ENCODE assay signal across 8 mouse cellular contexts in the genomic region with DNA sequence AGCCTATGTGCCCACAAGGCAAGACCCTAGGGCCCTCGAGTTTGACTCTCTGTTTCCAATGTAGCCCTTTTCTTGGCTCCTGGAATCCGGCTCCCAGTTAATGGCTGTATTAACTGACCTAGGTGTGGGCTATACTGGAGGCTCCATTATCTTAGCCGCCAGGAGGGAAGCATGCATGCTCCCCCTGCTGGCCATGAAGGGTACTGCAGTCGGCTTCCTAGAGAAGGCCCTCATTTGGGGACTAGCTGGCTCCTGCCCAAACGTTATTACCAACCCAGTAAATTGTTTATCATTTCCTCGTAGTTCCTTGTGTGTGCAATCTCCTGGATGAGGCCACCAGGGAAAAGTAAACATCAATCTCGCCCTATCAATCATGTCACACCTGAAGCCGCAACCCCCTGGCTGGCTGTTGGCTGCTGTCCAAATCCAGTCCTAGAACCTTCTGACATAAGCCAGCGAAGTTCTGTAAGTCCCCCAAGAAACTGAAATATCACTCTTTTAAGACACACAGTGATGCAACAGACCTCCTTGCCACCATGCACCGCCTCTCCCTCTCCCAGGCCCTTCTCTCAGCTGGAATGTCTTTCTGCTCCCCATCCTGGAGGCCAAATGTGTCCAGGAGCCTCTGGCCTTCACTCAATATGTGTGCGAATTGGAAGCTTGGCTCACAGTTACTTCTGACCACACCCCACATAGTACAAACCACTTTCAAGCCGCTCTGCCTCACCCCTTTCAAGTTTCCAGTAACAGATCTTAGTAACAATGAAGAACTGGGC. TPM values are rescaled to one million over a fixed set of nuclear protein-coding genes. Genes with fewer than 3 reads are reported as not detected.
A peak's percentile ranks its signal among the peaks of the same experiment; 100 is the strongest.
DNase-seq lines count a peak whose midpoint lies in the region; ATAC-seq and TF ChIP-seq lines count a peak whose summit lies in the region.

No protein-coding gene starts in this region.

- H3K36me3 ChIP-seq in CH12.LX (replicated peaks in 1 of 2; ENCODE audit: control insufficient read depth in 1 of 2, insufficient read depth in 1 of 2, low read length in 1 of 2) = no peaks in the 10 kb centered on the region
- no peaks in the 10 kb centered on the region for H3K36me3 ChIP-seq in kidney, postnatal 0 days (ENCODE audit: insufficient read depth, low read length)
- H3K36me3 ChIP-seq in lung, embryonic 16.5 days (ENCODE audit: control insufficient read depth, insufficient read depth, low read length) = no peaks in the 10 kb centered on the region

- peak; percentile 57 to 91 for TF ChIP-seq CTCF in CH12.LX (conservative IDR thresholded peaks at IDR 0.05 in 1 of 2, IDR thresholded peaks at IDR 0.05 in 1 of 2; ENCODE audit: low read depth in 2 of 2, low read length in 2 of 2)
- TF ChIP-seq CTCF in cortical plate, adult 2 months (IDR thresholded peaks at IDR 0.05; ENCODE audit: extremely low read depth, insufficient read depth, low read length) = peak; percentile 75
- TF ChIP-seq CTCF in kidney, postnatal 0 days (IDR thresholded peaks at IDR 0.05; ENCODE audit: low read depth) = peak; percentile 97

- dilution Hi-C loops in CH12.LX (cut with MboI; ENCODE audit: extremely low pct_ligation_motif_present, extremely low pct_unique_long_range_greater_than_20kb, low sequenced_read_pairs) = no loop called here

- no peak overlapping the region for H3K9ac ChIP-seq in CH12.LX (ENCODE audit: insufficient read depth, low read depth)
- no peak overlapping the region for H3K9ac ChIP-seq in kidney, postnatal 0 days (ENCODE audit: low read depth, low read length)
- H3K9ac ChIP-seq in lung, embryonic 16.5 days (ENCODE audit: low read length) = no peak overlapping the region

- no peaks in the 10 kb centered on the region for H3K4me1 ChIP-seq in CH12.LX (ENCODE audit: control insufficient read depth in 1 of 2, insufficient read depth in 2 of 2)
- peaks cover 9% of the 10 kb centered on the region for H3K4me1 ChIP-seq in cortical plate, adult 2 months (ENCODE audit: control insufficient read depth, insufficient read depth, low read length)
- H3K4me1 ChIP-seq in kidney, postnatal 0 days (replicated peaks; ENCODE audit: insufficient read depth, low read length) = no peaks in the 10 kb centered on the region
- peaks cover 5% of the 10 kb centered on the region; the same call in 1 of the 2 replicates for H3K4me1 ChIP-seq in lung, embryonic 16.5 days (replicated peaks; ENCODE audit: control insufficient read depth, insufficient read depth, low read length)

- H3K9me3 ChIP-seq in CH12.LX (replicated peaks; ENCODE audit: low read length) = no peaks in the 10 kb centered on the region
- H3K9me3 ChIP-seq in kidney, postnatal 0 days (replicated peaks; ENCODE audit: low read length) = no peaks in the 10 kb centered on the region
- no peaks in the 10 kb centered on the region for H3K9me3 ChIP-seq in lung, embryonic 16.5 days (ENCODE audit: control insufficient read depth, low read length)

- in situ Hi-C loops in CH12.LX (cut with MboI; ENCODE audit: low pct_ligation_motif_present, low pct_unique_long_range_greater_than_20kb, low sequenced_read_pairs) = no loop called here

- intact Hi-C loops in gastrocnemius, postnatal 36 days (cut with DNase I) = loop anchor here (5.0 kb wide), 1 partner anchor 203 kb away; no protein-coding TSS in a partner anchor

- no peak for TF ChIP-seq POLR2A in CH12.LX (IDR thresholded peaks at IDR 0.05; ENCODE audit: low read depth, low read length)
- TF ChIP-seq POLR2A in cortical plate, adult 2 months (IDR thresholded peaks at IDR 0.05; ENCODE audit: extremely low read depth, insufficient read depth, low read length) = no peak

- ATAC-seq in kidney, postnatal 0 days (replicated peaks; ENCODE audit: low FRiP score, low read depth) = no peak
- ATAC-seq in lung, embryonic 16.5 days (ENCODE audit: low read depth) = peak; percentile 81

- peak; percentile 27 for TF ChIP-seq RAD21 in CH12.LX (IDR thresholded peaks at IDR 0.05; ENCODE audit: low read depth, low read length)

- no peak for TF ChIP-seq EP300 in CH12.LX (IDR thresholded peaks at IDR 0.05; ENCODE audit: low read length)

- peaks cover 2% of the 10 kb centered on the region for H3K27me3 ChIP-seq in CH12.LX (replicated peaks)
- no peaks in the 10 kb centered on the region for H3K27me3 ChIP-seq in kidney, postnatal 0 days (ENCODE audit: insufficient read depth, low read length)
- peaks cover under 1% of the 10 kb centered on the region; the same call in 1 of the 2 replicates for H3K27me3 ChIP-seq in lung, embryonic 16.5 days (ENCODE audit: control insufficient read depth, insufficient read depth, low read depth, low read length)

- H3K4me3 ChIP-seq in CH12.LX (replicated peaks in 1 of 3; ENCODE audit: low read depth in 2 of 3, low read length in 2 of 3, poor library complexity in 1 of 3) = no peak overlapping the region
- H3K4me3 ChIP-seq in cortical plate, adult 2 months (ENCODE audit: insufficient read depth, low read length) = no peak overlapping the region
- H3K4me3 ChIP-seq in kidney, postnatal 0 days (replicated peaks; ENCODE audit: low read depth, low read length) = no peak overlapping the region
- no peak overlapping the region for H3K4me3 ChIP-seq in lung, embryonic 16.5 days (ENCODE audit: low read length)

- H3K4me2 ChIP-seq in CH12.LX (ENCODE audit: insufficient read depth, low read depth, poor library complexity, severe bottlenecking) = no peak overlapping the region
- H3K4me2 ChIP-seq in kidney, postnatal 0 days (ENCODE audit: low read length) = no peak overlapping the region
- H3K4me2 ChIP-seq in lung, embryonic 16.5 days (ENCODE audit: low read depth, low read length) = no peak overlapping the region

- DNase-seq in CH12.LX (ENCODE audit: extremely low read depth) = peak; percentile 45
- peak; percentile 71 to 74 for DNase-seq in adrenal gland, adult 18-20 months (ENCODE audit: low spot score in 2 of 2)
- DNase-seq in gastrocnemius, postnatal 36 days = peak; percentile 45 to 61
- DNase-seq in kidney, postnatal 0 days (ENCODE audit: low spot score) = peak; percentile 85
- DNase-seq in retina, postnatal 1 day = peak; percentile 80
- peak; percentile 68 to 78 for DNase-seq in urinary bladder, postnatal 36 days (ENCODE audit: low spot score in 2 of 2)

- H3K27ac ChIP-seq in CH12.LX (ENCODE audit: insufficient read depth, low read depth) = no peak overlapping the region
- H3K27ac ChIP-seq in cortical plate, adult 2 months (ENCODE audit: insufficient read depth, low read length) = 0 out of 2 replicates have a peak overlapping the region, but pooled peaks have one; percentile 40
- H3K27ac ChIP-seq in kidney, postnatal 0 days = no peak overlapping the region
- peak overlapping the region; percentile 16; the same call in 1 of the 2 replicates for H3K27ac ChIP-seq in lung, embryonic 16.5 days (ENCODE audit: low read length)

- WGBS in kidney, postnatal 0 days = 37% methylated on average over 12 of the region's 12 CpGs
- 13% methylated on average over 12 of the region's 12 CpGs for WGBS in lung, embryonic 16.5 days

- H3K79me2 ChIP-seq in CH12.LX (replicated peaks; ENCODE audit: control insufficient read depth, extremely low read depth, insufficient read depth, poor library complexity, severe bottlenecking) = no peaks in the 10 kb centered on the region

TF ChIP-seq in CH12.LX, 34 proteins besides CTCF, POLR2A, EP300 and RAD21:
- TF ChIP-seq ZKSCAN1 (IDR thresholded peaks at IDR 0.05; ENCODE audit: borderline replicate concordance, low read depth, low read length) (no peak), SMC3 (IDR thresholded peaks at IDR 0.05; ENCODE audit: low read depth, low read length) (peak; percentile 47)

RNA-seq across cellular contexts. Expression of gene Tjp1, which starts 7.6 kb away (rescaled TPM):
- not detected in 2 replicates for total RNA-seq in CH12.LX (2012; rRNA removed)
- total RNA-seq in CH12.LX (2014; rRNA removed) = not detected in 2 replicates
- not detected in 2 replicates for polyA plus RNA-seq in CH12.LX (2012; ENCODE audit: insufficient read length, low read depth)
- 10 to 100 TPM; 62.4 to 78.5 TPM for total RNA-seq in adrenal gland, adult 18-20 months (2021)
- 59.1 and 62.4 TPM in 2 replicates for polyA plus RNA-seq in cortical plate, adult 2 months (2012; rRNA removed)
- 10 to 100 TPM; 20.8 to 21.0 TPM for total RNA-seq in gastrocnemius, postnatal 36 days (2021)
- polyA plus RNA-seq in kidney, postnatal 0 days (2015; fragmentation: Nextera tagmentation; extraction: Ambion mirVana) = 25.8 and 28.3 TPM in 2 replicates
- 36.7 and 41.1 TPM in 2 replicates for polyA plus RNA-seq in lung, embryonic 16.5 days (2015; fragmentation: Nextera tagmentation; extraction: Ambion mirVana)

Comparison
In these comparisons a context has a peak if more than half of its experiments do, and no peak if none do; other contexts are left out.
1. H3K27ac ChIP-seq: peak in cortical plate, adult 2 months (single experiment) and lung, embryonic 16.5 days (single experiment); none in CH12.LX (single experiment) and kidney, postnatal 0 days (single experiment).
2. RNA of gene Tjp1, which starts 7.6 kb away (polyA plus RNA-seq): 59.1 to 62.4 TPM in cortical plate, adult 2 months, 36.7 to 41.1 TPM in lung, embryonic 16.5 days and 25.8 to 28.3 TPM in kidney, postnatal 0 days; not detected in CH12.LX; every median in the first group is over 10 times any median in the second.
3. Peak in every context shown above with its lines, with median percentiles within 50 percentile points of each other: DNase-seq and CTCF ChIP-seq.